Mouse (Mus musculus) left cerebral cortex, adult 9 months (tissue): Measurements from ENCODE around the gene Sbno2.
A peak's percentile ranks its signal among the peaks of the same experiment; 100 is the strongest.

Experiments
- DNase-seq, 2 experiments: peaks; one replicate each; pipeline ENCODE4 v3.0.0; 2022; ENCODE audit warnings: low spot score in 2 of 2

Sbno2 gene

GRCm38 (mm10) chr10:80017771-80018170 is 87.6 kb downstream of the Sbno2 start:
- DNase-seq: no peak

- DNase-seq: peak in 1 of 2 experiments; percentile 40
Measured at GRCm38 (mm10) chr10:80017361-80017760, 88.0 kb downstream of the Sbno2 start.

GRCm38 (mm10) chr10:80016931-80017330 is 88.4 kb downstream of the Sbno2 start:
- DNase-seq: no peak

GRCm38 (mm10) chr10:80016511-80016910 is 88.9 kb downstream of the Sbno2 start, which contains the start of gene Arhgap45:
Gene Arhgap45 (plus strand): TSS chr10:80016653.
- DNase-seq: peak in 1 of 2 experiments; percentile 30

- no peak for DNase-seq
Measured at GRCm38 (mm10) chr10:80015583-80015982, 89.8 kb downstream of the Sbno2 start.

- no peak for DNase-seq
Measured at GRCm38 (mm10) chr10:80014484-80015290, 90.7 kb downstream of the Sbno2 start.

GRCm38 (mm10) chr10:80013609-80014008 is 91.8 kb downstream of the Sbno2 start:
- no peak for DNase-seq

- no peak for DNase-seq
Measured at GRCm38 (mm10) chr10:80011740-80012139, 93.6 kb downstream of the Sbno2 start.
